Mouse (Mus musculus) midbrain, embryonic 11.5 days (tissue): ENCODE measurements around the gene Arl5c. TPM values are rescaled to one million over a fixed set of nuclear protein-coding genes. Genes with fewer than 3 reads are reported as not detected.
A peak's percentile ranks its signal among the peaks of the same experiment; 100 is the strongest.

ENCODE experiments used
- ATAC-seq: fragments of 200-750 bp; cut with Nextera tagmentation; 2 replicates; pipeline ENCODE4 v1.8.0; 2017; ENCODE audit warnings: moderate TSS enrichment, moderate library complexity; ENCODE audit not compliant: low FRiP score
- DNase-seq: peaks from one replicate; pipeline ENCODE4 v3.0.0; 2015; ENCODE audit warnings: low spot score; ENCODE audit errors: missing footprints
- H3K27ac ChIP-seq: fragments of 300-500 bp; sonication (generic); 2 replicates; pipeline ENCODE4 v1.5.1; 2014; ENCODE audit warnings: low read depth, low read length
- H3K27me3 ChIP-seq: fragments of 300-500 bp; sonication (generic); 2 replicates; pipeline ENCODE4 v1.6.1; 2014; ENCODE audit warnings: mild to moderate bottlenecking, low read length, moderate library complexity, mixed read lengths; ENCODE audit not compliant: control insufficient read depth, insufficient read depth
- H3K36me3 ChIP-seq: fragments of 300-500 bp; sonication (generic); 2 replicates; pipeline ENCODE4 v1.6.1; 2014; ENCODE audit warnings: mild to moderate bottlenecking, low read length, moderate library complexity, mixed read lengths; ENCODE audit not compliant: control insufficient read depth, insufficient read depth
- H3K4me1 ChIP-seq: fragments of 300-500 bp; sonication (generic); 2 replicates; pipeline ENCODE4 v1.6.1; 2014; ENCODE audit warnings: low read length; ENCODE audit not compliant: control insufficient read depth, insufficient read depth
- H3K4me2 ChIP-seq: fragments of 300-500 bp; sonication (generic); 2 replicates; pipeline ENCODE4 v1.6.1; 2014; ENCODE audit warnings: mild to moderate bottlenecking, moderate library complexity
- H3K4me3 ChIP-seq: fragments of 300-500 bp; sonication (generic); 2 replicates; pipeline ENCODE4 v1.5.1; 2014; ENCODE audit warnings: low read depth, low read length
- H3K9ac ChIP-seq: fragments of 300-500 bp; sonication (generic); 2 replicates; pipeline ENCODE4 v1.6.1; 2014; ENCODE audit warnings: low read length
- H3K9me3 ChIP-seq: fragments of 300-500 bp; sonication (generic); 2 replicates; pipeline ENCODE4 v1.6.1; 2016; ENCODE audit warnings: low read length; ENCODE audit not compliant: control insufficient read depth
- WGBS: fragments of 180-500 bp; shearing (Covaris S2); extraction: QIAGEN DNeasy Blood & Tissue Kit; methylation state at CpG from one replicate; pipeline ENCODE4 v1.1.7; 2014; 5-methylcytosine and 5-hydroxymethylcytosine counted together
- polyA plus RNA-seq: library from polyadenylated mRNA; unstranded; fragments of >200 nt; fragmentation: Nextera tagmentation; extraction: Ambion mirVana; gene quantifications from 2 replicates; pipeline ENCODE4 v1.2.1, GENCODE M21; 2014

Gene Arl5c
- polyA plus RNA-seq, 1 experiment from 2014 or later: 8.9 TPM

- WGBS: 75% methylated on average over 10 of the region's 10 CpGs
- Histone ChIP-seq H3K9me3 (no peaks in the 10 kb centered on the region), H3K4me3 (no peak overlapping the region), H3K4me2 (no peak overlapping the region), H3K27me3 (peaks cover 3% of the 10 kb centered on the region; the same call in 1 of the 2 replicates), H3K9ac (no peak overlapping the region), H3K36me3 (no peaks in the 10 kb centered on the region), H3K27ac (no peak overlapping the region), H3K4me1 (no peaks in the 10 kb centered on the region; the same call in 1 of the 2 replicates)
- DNase-seq: no peak
- ATAC-seq: no peak
These were observed 16.0 kb downstream of the Arl5c start for GRCm38 (mm10) chr11:97979824-97980495.

- H3K9ac ChIP-seq: no peak overlapping the region
- ATAC-seq (no peak), DNase-seq (no peak)
- 90% methylated on average over 13 of the region's 13 CpGs for WGBS
- H3K4me1 ChIP-seq: no peaks in the 10 kb centered on the region; the same call in 1 of the 2 replicates
- no peak overlapping the region for H3K4me3 ChIP-seq
- no peaks in the 10 kb centered on the region for H3K9me3 ChIP-seq
- H3K36me3 ChIP-seq: no peaks in the 10 kb centered on the region
- H3K4me2 ChIP-seq: no peak overlapping the region
- H3K27me3 ChIP-seq: no peaks in the 10 kb centered on the region
- H3K27ac ChIP-seq: no peak overlapping the region
These were observed 17.6 kb downstream of the Arl5c start for GRCm38 (mm10) chr11:97978392-97978791.

GRCm38 (mm10) chr11:97977797-97978196 is 18.2 kb downstream of the Arl5c start:
- H3K9ac ChIP-seq: no peak overlapping the region
- H3K36me3 ChIP-seq: no peaks in the 10 kb centered on the region
- no peak overlapping the region for H3K27ac ChIP-seq
- 82% methylated on average over 5 of the region's 5 CpGs for WGBS
- no peaks in the 10 kb centered on the region; the same call in 1 of the 2 replicates for H3K4me1 ChIP-seq
- no peak overlapping the region for H3K4me3 ChIP-seq
- H3K4me2 ChIP-seq: no peak overlapping the region
- no peak for DNase-seq
- no peaks in the 10 kb centered on the region for H3K27me3 ChIP-seq
- no peak for ATAC-seq
- H3K9me3 ChIP-seq: no peaks in the 10 kb centered on the region

GRCm38 (mm10) chr11:97974746-97975145 is 21.2 kb downstream of the Arl5c start:
- H3K4me2 ChIP-seq: no peak overlapping the region
- H3K9me3 ChIP-seq: no peaks in the 10 kb centered on the region
- H3K27me3 ChIP-seq: no peaks in the 10 kb centered on the region
- ATAC-seq: no peak
- H3K27ac ChIP-seq: no peak overlapping the region
- DNase-seq: no peak
- H3K4me1 ChIP-seq: no peaks in the 10 kb centered on the region
- no peaks in the 10 kb centered on the region for H3K36me3 ChIP-seq
- no peak overlapping the region for H3K4me3 ChIP-seq
- WGBS: 88% methylated on average over 5 of the region's 5 CpGs
- no peak overlapping the region for H3K9ac ChIP-seq

- Histone ChIP-seq H3K9ac (no peak overlapping the region), H3K36me3 (no peaks in the 10 kb centered on the region), H3K27ac (no peak overlapping the region), H3K4me2 (no peak overlapping the region), H3K9me3 (no peaks in the 10 kb centered on the region), H3K27me3 (no peaks in the 10 kb centered on the region), H3K4me1 (no peaks in the 10 kb centered on the region), H3K4me3 (no peak overlapping the region)
- ATAC-seq (no peak), DNase-seq (no peak)
- WGBS: 89% methylated on average over 5 of the region's 5 CpGs
These were observed 21.8 kb downstream of the Arl5c start for GRCm38 (mm10) chr11:97974141-97974540.

- H3K4me1 ChIP-seq: no peaks in the 10 kb centered on the region
- H3K36me3 ChIP-seq: no peaks in the 10 kb centered on the region
- 68% methylated on average over 2 of the region's 2 CpGs for WGBS
- no peak overlapping the region for H3K4me2 ChIP-seq
- H3K9ac ChIP-seq: no peak overlapping the region
- no peaks in the 10 kb centered on the region for H3K9me3 ChIP-seq
- no peak overlapping the region for H3K27ac ChIP-seq
- ATAC-seq: no peak
- H3K27me3 ChIP-seq: no peaks in the 10 kb centered on the region
- no peak overlapping the region for H3K4me3 ChIP-seq
- DNase-seq: peak; percentile 86
These were observed 23.5 kb downstream of the Arl5c start for GRCm38 (mm10) chr11:97972434-97972833.

- Histone ChIP-seq H3K4me3 (no peak overlapping the region), H3K9ac (no peak overlapping the region), H3K27ac (no peak overlapping the region), H3K4me2 (no peak overlapping the region), H3K9me3 (no peaks in the 10 kb centered on the region), H3K4me1 (no peaks in the 10 kb centered on the region), H3K27me3 (no peaks in the 10 kb centered on the region), H3K36me3 (no peaks in the 10 kb centered on the region)
- no peak for DNase-seq
- WGBS: 52% methylated on average over 7 of the region's 7 CpGs
- no peak for ATAC-seq
These were observed 24.7 kb downstream of the Arl5c start for GRCm38 (mm10) chr11:97971232-97971631.

GRCm38 (mm10) chr11:97970771-97971170 is 25.2 kb downstream of the Arl5c start:
- H3K27ac ChIP-seq: no peak overlapping the region
- H3K4me2 ChIP-seq: no peak overlapping the region
- H3K27me3 ChIP-seq: no peaks in the 10 kb centered on the region
- ATAC-seq: no peak
- no peaks in the 10 kb centered on the region for H3K4me1 ChIP-seq
- no peaks in the 10 kb centered on the region for H3K36me3 ChIP-seq
- H3K4me3 ChIP-seq: no peak overlapping the region
- no peak overlapping the region for H3K9ac ChIP-seq
- 88% methylated on average over 7 of the region's 7 CpGs for WGBS
- no peak for DNase-seq
- no peaks in the 10 kb centered on the region for H3K9me3 ChIP-seq

- H3K36me3 ChIP-seq: no peaks in the 10 kb centered on the region
- DNase-seq (no peak), ATAC-seq (no peak)
- no peaks in the 10 kb centered on the region for H3K4me1 ChIP-seq
- no peaks in the 10 kb centered on the region for H3K27me3 ChIP-seq
- no peak overlapping the region for H3K4me2 ChIP-seq
- no peaks in the 10 kb centered on the region for H3K9me3 ChIP-seq
- H3K9ac ChIP-seq: no peak overlapping the region
- no peak overlapping the region for H3K27ac ChIP-seq
- WGBS: 86% methylated on average over 5 of the region's 5 CpGs
- H3K4me3 ChIP-seq: no peak overlapping the region
These were observed 27.6 kb downstream of the Arl5c start for GRCm38 (mm10) chr11:97968385-97968784.
